Mouse (Mus musculus) R1 (cell line): ENCODE results near the gene Ndufa13.
A peak's percentile ranks its signal among the peaks of the same experiment; 100 is the strongest.

Experiments used
- DNase-seq: peaks from one replicate; pipeline ENCODE4 v3.0.0-alpha.2; 2018; ENCODE audit warnings: low read depth, low spot score

The Ndufa13 gene

DNA sequence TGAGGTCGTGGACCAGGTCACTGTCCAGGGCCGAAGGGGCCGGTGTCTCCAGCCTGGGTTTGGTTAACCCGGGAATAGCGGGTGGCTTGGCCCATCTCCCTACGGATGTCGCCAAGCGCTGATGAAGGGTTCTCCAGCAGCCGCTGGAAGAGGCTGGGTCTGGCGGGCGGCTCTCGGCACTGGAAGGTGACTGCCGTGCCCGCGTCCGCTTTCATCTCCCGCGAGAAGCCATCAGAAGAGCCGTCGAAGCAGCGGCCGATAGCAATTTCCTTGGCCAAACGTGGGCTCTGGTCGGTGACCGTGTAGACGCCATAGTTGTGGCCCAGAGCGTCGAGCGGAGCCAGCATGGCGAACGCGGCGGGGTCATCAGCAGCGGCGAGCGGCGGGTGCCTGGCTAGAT, 21.5 kb downstream of the Ndufa13 start:
- peak; percentile 29 for DNase-seq

DNA sequence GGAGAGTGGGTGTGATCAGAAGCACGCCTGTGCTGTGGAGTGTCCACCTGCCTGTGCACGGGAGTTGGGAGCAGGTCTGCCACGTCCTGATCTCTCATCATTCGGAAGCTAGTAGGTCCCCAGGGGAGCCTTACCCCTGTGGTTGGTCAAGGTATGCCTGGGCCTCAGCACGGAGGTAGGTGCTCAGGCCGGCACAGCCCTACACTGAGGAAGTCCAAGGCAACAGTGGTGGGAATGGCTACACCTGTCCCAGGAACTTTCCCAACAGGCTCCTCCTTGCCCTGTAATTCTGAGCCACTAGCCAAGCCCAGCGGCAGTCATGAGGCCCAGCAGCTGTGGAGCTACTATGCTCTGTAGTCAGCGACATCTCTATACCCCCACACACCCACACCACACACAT, 22.7 kb downstream of the Ndufa13 start:
- DNase-seq = no peak

- no peak for DNase-seq
Observed at GRCm38 (mm10) chr8:69877992-69878391, 24.4 kb downstream of the Ndufa13 start.

DNA sequence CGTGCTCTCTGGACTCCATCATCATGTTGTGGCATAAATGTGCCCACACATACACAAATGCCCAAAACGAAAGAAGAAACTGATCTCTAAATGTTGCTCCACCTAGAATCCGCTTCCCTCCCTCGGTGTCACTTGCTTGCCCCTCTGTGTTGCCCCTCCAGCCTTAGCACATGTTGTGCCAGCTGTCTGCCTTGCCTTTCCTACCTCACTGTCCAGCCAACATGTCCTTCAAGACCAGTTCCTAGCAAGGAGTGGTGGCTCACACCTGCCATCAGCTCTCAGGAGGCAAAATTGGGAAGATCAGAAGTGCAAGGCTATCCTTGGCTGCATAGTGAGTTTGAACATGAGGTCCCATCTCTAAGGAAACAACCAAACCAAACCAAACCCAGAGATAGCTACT, 25.0 kb downstream of the Ndufa13 start:
- no peak for DNase-seq

GRCm38 (mm10) chr8:69876967-69877366, 25.4 kb downstream of the Ndufa13 start:
- no peak for DNase-seq

DNA sequence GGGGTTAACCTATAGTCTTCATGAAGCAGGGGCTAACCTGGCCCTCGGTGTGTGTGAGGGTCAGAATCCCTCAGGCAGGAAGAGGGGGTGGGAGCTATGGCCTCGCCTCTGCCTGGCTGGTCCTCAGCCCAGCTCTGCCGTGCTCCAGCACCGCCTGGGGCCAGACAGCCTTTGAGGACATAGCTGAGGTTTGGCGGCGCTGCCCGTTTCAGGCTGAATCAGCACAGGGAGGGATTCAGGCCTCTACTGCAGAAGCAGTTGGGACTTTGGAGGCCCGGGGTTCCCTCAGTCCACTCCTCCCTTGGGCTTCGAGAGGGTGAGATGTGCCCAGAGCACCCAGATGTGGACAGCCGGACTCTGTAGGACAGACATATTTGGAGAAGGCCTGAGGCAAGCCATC, 26.3 kb downstream of the Ndufa13 start:
- no peak for DNase-seq

DNA sequence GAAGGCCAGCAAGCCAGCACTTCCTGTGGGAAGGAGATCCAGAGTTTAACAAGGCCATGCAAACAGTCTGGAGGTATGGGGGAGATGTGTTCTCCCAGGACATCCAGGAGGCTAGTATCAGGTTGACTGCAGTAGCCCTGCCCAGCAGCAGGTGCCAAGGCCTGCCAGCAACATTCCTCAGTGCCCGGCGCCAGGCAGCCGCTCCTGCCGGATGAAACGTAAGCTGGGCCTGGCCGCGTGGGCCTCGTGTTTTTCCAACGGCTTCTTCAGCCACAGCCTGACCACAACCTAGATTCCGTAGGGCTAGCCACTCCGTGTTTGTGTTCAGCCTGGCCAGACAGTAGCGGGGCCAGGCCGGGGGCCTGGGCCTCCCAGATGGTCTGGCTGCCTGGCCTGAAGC, 27.7 kb downstream of the Ndufa13 start:
- no peak for DNase-seq

DNA sequence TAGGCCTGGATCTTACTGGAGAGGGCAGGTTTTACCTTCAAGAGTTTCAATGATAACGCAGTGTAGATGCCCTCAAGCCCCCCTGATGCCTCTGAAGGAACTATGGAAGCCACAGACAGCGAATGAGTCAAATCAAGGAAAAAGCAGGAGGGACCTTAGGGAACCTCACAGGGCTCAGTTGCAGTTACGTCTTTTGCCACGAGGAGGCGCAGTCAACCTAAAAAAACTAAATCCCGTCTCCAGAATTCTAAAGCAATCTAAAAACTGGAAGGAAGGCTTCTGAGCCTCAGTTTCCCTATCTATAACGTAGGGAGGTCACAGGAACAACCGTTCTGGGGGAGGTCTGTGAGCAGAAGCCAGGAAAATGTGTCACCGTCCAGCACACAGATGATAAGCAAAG, 28.2 kb downstream of the Ndufa13 start:
- DNase-seq = peak; percentile 70

- no peak for DNase-seq
Observed at GRCm38 (mm10) chr8:69870907-69871306, 31.5 kb downstream of the Ndufa13 start.

DNA sequence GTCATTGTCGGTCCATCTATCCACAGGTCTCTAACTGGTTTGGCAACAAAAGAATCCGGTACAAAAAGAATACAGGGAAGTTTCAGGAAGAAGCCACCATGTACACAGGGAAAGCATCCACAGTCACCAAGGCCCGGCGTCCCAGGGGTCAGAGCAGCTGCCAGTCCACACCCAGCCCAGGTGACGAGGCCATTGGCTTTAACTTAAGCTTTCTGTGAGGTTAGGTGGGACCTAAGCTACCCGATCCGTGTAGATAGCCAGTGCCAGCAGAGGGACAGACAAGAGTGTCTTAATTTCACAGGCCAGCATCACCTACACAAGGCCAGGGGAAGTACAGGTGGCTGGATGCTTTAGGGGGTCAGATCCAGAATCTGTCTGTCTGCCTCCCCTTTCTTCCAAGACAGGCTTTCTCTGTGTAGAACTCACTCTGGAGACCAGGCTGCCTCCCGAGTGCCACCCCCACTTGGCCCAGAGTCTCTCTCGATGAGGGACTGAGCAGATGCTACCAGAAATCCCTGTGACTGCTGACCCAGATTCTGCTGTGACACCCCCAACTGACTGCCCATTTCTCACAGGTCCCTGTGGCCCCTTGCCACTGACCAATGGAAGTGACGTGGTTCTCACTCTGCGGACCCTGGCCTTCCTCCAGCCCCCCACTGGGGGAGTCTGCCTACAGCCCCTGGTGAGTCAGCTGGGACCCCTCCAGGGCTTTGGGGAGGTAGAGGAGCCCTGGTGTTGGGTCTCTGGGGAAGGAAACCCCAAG, 32.2 kb downstream of the Ndufa13 start:
- DNase-seq = no peak

DNA sequence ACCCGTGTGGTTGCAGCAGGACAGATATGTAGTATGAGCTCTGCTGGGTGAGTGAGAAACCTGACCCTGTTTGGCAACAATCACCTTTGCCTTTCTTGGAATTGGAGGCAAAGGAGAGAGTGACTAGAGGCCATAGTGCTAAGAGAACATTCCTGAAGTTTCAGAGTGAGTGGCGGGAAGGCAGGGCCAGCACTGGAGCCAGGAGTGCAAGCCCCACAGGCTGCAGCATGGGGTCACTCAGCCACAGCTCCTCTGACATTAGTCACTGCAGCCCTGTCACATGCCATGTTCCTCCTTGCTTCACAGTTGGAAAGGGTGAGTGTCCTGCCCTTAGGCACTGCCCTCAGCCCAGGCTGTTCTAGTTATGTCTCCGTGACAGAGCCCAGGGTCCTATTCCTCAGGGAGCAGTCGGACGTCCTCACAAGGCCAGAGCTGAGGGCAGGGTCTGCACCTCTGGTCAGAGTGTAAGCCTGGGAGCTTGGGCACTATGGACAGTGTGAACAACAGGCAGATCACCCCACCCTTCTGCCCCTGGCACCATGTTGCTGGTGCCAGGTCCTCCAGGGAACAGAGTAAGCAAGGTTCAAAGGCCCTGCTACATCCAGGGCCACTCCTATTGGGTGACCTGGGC, 34.5 kb downstream of the Ndufa13 start:
- DNase-seq = no peak

DNA sequence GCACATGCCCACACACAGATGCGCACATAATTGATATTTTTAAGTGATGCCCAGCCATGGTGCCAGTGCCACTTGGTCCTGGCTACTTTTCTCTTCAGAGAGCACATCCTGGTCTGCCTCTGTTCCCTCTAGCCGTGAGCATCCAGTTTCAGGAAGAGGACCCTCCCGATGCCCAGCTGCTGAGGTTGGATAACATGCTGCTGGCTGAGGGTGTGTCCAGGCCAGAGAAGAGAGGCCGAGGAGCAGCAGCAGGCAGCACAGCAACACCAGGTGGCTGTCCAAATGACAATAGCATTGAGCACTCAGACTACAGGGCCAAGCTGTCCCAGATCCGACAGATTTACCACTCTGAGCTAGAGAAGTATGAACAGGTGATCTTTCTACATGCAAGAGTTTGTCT, 38.2 kb downstream of the Ndufa13 start:
- DNase-seq = no peak

DNA sequence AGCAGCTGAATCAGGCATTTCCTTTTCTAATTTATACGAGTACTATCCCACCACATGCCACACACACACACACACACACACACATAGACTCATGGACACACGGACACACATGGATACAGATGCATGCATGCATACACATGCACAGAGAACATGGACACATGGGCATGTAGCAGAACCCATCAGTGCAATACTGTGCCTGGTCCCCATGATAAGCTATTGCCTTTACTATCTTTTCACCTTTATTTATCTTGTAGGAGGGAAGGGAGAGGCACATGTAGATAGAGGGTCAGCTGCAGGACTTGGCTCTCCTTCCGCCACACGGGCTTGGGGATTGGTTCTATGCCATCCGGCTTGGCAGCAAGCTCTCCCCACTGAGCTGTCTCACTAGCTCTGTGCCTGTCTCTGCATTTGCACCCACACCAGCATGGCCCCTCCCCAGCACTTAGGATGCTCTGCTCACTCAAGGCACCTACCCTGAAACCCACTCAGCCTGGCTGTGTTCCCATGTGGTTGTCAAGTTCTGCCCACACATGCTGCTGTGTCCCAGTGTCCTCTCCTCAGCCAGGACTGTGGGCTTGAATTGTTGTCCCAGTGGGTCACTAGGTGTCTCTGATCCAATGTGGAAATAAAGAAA, 38.9 kb downstream of the Ndufa13 start:
- no peak for DNase-seq

GRCm38 (mm10) chr8:69861251-69861650, 41.1 kb downstream of the Ndufa13 start:
- DNase-seq = no peak

DNA sequence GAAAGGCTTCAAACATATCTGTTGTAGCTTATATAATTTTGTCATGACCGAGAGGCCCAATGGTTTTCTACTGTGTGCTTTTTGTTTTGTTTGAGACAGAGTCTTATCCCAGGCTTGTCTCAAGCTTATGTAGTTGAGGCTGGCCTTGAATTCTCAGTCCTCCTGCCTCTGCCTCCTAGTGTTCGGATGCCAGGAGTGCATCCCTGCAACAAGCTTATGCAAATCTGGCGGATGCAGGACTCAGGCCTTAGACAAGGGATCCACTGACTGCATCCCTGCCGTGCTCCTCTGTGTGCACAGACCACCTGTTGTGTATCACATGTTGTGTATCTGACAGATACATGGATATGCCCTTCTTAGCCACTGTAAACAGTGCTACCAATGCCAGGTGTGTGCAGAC, 41.6 kb downstream of the Ndufa13 start:
- DNase-seq = peak; percentile 82

DNA sequence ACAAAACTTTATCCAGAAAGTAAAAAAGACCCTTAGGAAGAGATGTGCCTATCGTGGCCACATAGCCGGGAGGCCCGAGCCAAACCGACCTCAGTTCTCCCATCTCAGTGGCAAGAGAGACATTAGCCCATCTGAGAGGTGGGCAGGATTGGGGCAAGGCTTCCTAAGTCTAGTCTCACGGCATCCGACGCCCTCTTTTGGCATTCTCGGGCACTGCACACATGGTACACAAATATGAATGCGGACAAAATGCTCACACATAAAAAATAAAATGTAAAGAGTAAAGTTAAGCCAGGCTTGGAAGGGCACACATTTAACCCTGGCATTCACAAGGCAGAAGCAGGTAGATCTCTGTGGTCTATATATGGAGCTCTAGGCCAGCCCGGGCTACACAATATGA, 48.5 kb downstream of the Ndufa13 start:
- peak; percentile 69 for DNase-seq

- peak; percentile 51 for DNase-seq
Observed at GRCm38 (mm10) chr8:69850926-69851506, 51.3 kb downstream of the Ndufa13 start.

- peak; percentile 83 for DNase-seq
Observed at GRCm38 (mm10) chr8:69849899-69850298, 52.5 kb downstream of the Ndufa13 start.

GRCm38 (mm10) chr8:69848951-69849350, 53.4 kb downstream of the Ndufa13 start:
- peak; percentile 97 for DNase-seq

GRCm38 (mm10) chr8:69847167-69848065, 54.9 kb downstream of the Ndufa13 start:
- DNase-seq = peak; percentile 87
